Mouse (Mus musculus) spleen, adult 2 months (tissue): ENCODE results near the gene Rps27.
"Not testable (repeated sequence)": the region's sequence is repeated elsewhere in the genome, so short reads cannot be mapped to it uniquely, and the experiment has no call there.

Experiments used
- CTCF ChIP-seq: fragments of 200-500 bp; IDR thresholded peaks from 2 replicates; pipeline ENCODE4 v1.5.1; 2011; ENCODE audit warnings: mild to moderate bottlenecking, inconsistent platforms; ENCODE audit not compliant: insufficient read depth, insufficient read length, insufficient replicate concordance; ENCODE audit errors: extremely low read depth
- POLR2A ChIP-seq: fragments of 200-500 bp; IDR thresholded peaks from 2 replicates; pipeline ENCODE4 v1.6.1; 2011; ENCODE audit warnings: low read depth, low read length, inconsistent platforms

DNA sequence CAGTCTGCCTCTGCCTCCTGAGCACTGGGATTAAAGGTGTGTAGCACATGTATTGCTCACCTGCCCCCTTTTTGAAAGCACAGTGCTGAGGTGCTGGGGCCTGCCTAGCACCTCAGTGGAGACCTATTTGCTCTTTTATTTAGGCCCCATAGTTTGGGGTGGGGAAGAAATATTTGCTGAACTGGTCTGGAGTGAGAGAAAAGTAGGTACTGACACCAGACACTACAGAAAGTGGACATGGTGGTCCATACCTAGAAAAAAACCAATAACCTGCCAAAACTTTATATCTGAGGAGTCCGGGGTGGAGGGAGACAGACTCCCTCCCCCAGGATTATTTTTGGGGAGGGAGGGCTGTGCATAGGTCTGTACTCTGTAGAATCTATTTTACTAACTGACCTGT lies 39.7 kb upstream of the Rps27 start:
- not testable (repeated sequence) for TF ChIP-seq CTCF, POLR2A
